Mouse (Mus musculus): Measurements from ENCODE around the gene Cib3. TPM values are rescaled to one million over a fixed set of nuclear protein-coding genes. Genes with fewer than 3 reads are reported as not detected.
A peak's percentile ranks its signal among the peaks of the same experiment; 100 is the strongest.

The Cib3 gene
- total and polyA plus RNA-seq, 2 experiments from 2014 or later = not detected

GRCm38 (mm10) chr8:72239499-72240402 is 27.1 kb upstream of the Cib3 start, which contains the start of gene Ap1m1:
Ap1m1 (plus strand) TSS chr8:72240018.
- Histone ChIP-seq H3K4me2 (ENCODE audit: low read depth, low read length, poor library complexity, severe bottlenecking) (peak within 1 kb of the TSS; percentile 92), H3K36me3 (ENCODE audit: insufficient read depth, low read length) (0 out of 2 replicates have a peak, but pooled peaks cover 3% of the 10 kb centered on the region), H3K4me1 (ENCODE audit: insufficient read depth, low read length) (peaks cover 13% of the 10 kb centered on the region; the same call in 1 of the 2 replicates), H3K27ac (ENCODE audit: low read depth, low read length) (peak within 1 kb of the TSS; percentile 93), H3K27me3 (ENCODE audit: insufficient read depth, low read length) (no peaks in the 10 kb centered on the region), H3K9ac (replicated peaks; ENCODE audit: low read length, poor library complexity, severe bottlenecking) (peak within 1 kb of the TSS; percentile 85), H3K4me3 (ENCODE audit: low read depth, low read length) (peak within 1 kb of the TSS; percentile 75), H3K9me3 (ENCODE audit: low read length) (no peaks in the 10 kb centered on the region)
- peak; percentile 87 for TF ChIP-seq CTCF (IDR thresholded peaks at IDR 0.05)
- peak; percentile 96 for ATAC-seq (ENCODE audit: low FRiP score)
- under 1% methylated on average over 54 of the region's 54 CpGs for WGBS
- peak; percentile 100 for DNase-seq (ENCODE audit: low spot score)

GRCm38 (mm10) chr8:72222656-72223055 is 10.0 kb upstream of the Cib3 start:
- Histone ChIP-seq H3K4me3 (ENCODE audit: low read depth, low read length) (no peak overlapping the region), H3K27me3 (ENCODE audit: insufficient read depth, low read length) (no peaks in the 10 kb centered on the region), H3K9ac (replicated peaks; ENCODE audit: low read length, poor library complexity, severe bottlenecking) (no peak overlapping the region), H3K9me3 (ENCODE audit: low read length) (no peaks in the 10 kb centered on the region), H3K27ac (ENCODE audit: low read depth, low read length) (no peak overlapping the region), H3K36me3 (ENCODE audit: insufficient read depth, low read length) (peaks cover 10% of the 10 kb centered on the region; the same call in 1 of the 2 replicates), H3K4me1 (ENCODE audit: insufficient read depth, low read length) (peaks cover 8% of the 10 kb centered on the region), H3K4me2 (ENCODE audit: low read depth, low read length, poor library complexity, severe bottlenecking) (no peak overlapping the region)
- ATAC-seq (ENCODE audit: low FRiP score) (no peak), DNase-seq (ENCODE audit: low spot score) (no peak)
- TF ChIP-seq CTCF (IDR thresholded peaks at IDR 0.05) = no peak
- 93% methylated on average over 5 of the region's 5 CpGs for WGBS

- peak; percentile 31 for TF ChIP-seq CTCF (IDR thresholded peaks at IDR 0.05)
- Histone ChIP-seq H3K27me3 (ENCODE audit: insufficient read depth, low read length) (no peaks in the 10 kb centered on the region), H3K9me3 (ENCODE audit: low read length) (no peaks in the 10 kb centered on the region), H3K9ac (replicated peaks; ENCODE audit: low read length, poor library complexity, severe bottlenecking) (no peak overlapping the region), H3K4me1 (ENCODE audit: insufficient read depth, low read length) (peaks cover 8% of the 10 kb centered on the region), H3K36me3 (ENCODE audit: insufficient read depth, low read length) (peaks cover 10% of the 10 kb centered on the region; the same call in 1 of the 2 replicates), H3K27ac (ENCODE audit: low read depth, low read length) (no peak overlapping the region), H3K4me2 (ENCODE audit: low read depth, low read length, poor library complexity, severe bottlenecking) (peak overlapping the region; percentile 58), H3K4me3 (ENCODE audit: low read depth, low read length) (peak overlapping the region; percentile 72; the same call in 1 of the 2 replicates)
- ATAC-seq (ENCODE audit: low FRiP score) (no peak), DNase-seq (ENCODE audit: low spot score) (no peak)
- 91% methylated on average over 4 of the region's 4 CpGs for WGBS
Observed at GRCm38 (mm10) chr8:72220758-72221157, 8.1 kb upstream of the Cib3 start.

- no peaks in the 10 kb centered on the region for H3K9me3 ChIP-seq (ENCODE audit: low read length)
- peak; percentile 98 for ATAC-seq (ENCODE audit: low FRiP score)
- peaks cover 10% of the 10 kb centered on the region; the same call in 1 of the 2 replicates for H3K36me3 ChIP-seq (ENCODE audit: insufficient read depth, low read length)
- H3K4me3 ChIP-seq (ENCODE audit: low read depth, low read length) = peak within 1 kb of the TSS; percentile 72
- no peaks in the 10 kb centered on the region; the same call in 1 of the 2 replicates for H3K27me3 ChIP-seq (ENCODE audit: insufficient read depth, low read length)
- DNase-seq (ENCODE audit: low spot score) = peak; percentile 98
- H3K27ac ChIP-seq (ENCODE audit: low read depth, low read length) = peak within 1 kb of the TSS; percentile 55
- TF ChIP-seq CTCF (IDR thresholded peaks at IDR 0.05) = no peak
- H3K9ac ChIP-seq (replicated peaks; ENCODE audit: low read length, poor library complexity, severe bottlenecking) = peak within 1 kb of the TSS; percentile 68
- H3K4me1 ChIP-seq (ENCODE audit: insufficient read depth, low read length) = peaks cover 8% of the 10 kb centered on the region
- 12% methylated on average over 39 of the region's 39 CpGs for WGBS
- H3K4me2 ChIP-seq (ENCODE audit: low read depth, low read length, poor library complexity, severe bottlenecking) = peak within 1 kb of the TSS; percentile 58
Observed at GRCm38 (mm10) chr8:72219541-72220363, 7.1 kb upstream of the Cib3 start, which contains the start of gene Fam32a. Fam32a (plus strand) TSS chr8:72219730.

GRCm38 (mm10) chr8:72218781-72219540 is 6.3 kb upstream of the Cib3 start:
- H3K36me3 ChIP-seq (ENCODE audit: insufficient read depth, low read length) = peaks cover 10% of the 10 kb centered on the region; the same call in 1 of the 2 replicates
- TF ChIP-seq CTCF (IDR thresholded peaks at IDR 0.05) = no peak
- H3K9me3 ChIP-seq (ENCODE audit: low read length) = no peaks in the 10 kb centered on the region
- 79% methylated on average over 9 of the region's 10 CpGs for WGBS
- peak; percentile 26; the same call in 1 of the 2 replicates for ATAC-seq (ENCODE audit: low FRiP score)
- no peak overlapping the region for H3K9ac ChIP-seq (replicated peaks; ENCODE audit: low read length, poor library complexity, severe bottlenecking)
- peak overlapping the region; percentile 72 for H3K4me3 ChIP-seq (ENCODE audit: low read depth, low read length)
- no peaks in the 10 kb centered on the region; the same call in 1 of the 2 replicates for H3K27me3 ChIP-seq (ENCODE audit: insufficient read depth, low read length)
- peaks cover 8% of the 10 kb centered on the region for H3K4me1 ChIP-seq (ENCODE audit: insufficient read depth, low read length)
- H3K4me2 ChIP-seq (ENCODE audit: low read depth, low read length, poor library complexity, severe bottlenecking) = peak overlapping the region; percentile 58
- DNase-seq (ENCODE audit: low spot score) = no peak
- H3K27ac ChIP-seq (ENCODE audit: low read depth, low read length) = no peak overlapping the region
